Mouse (Mus musculus): Measurements from ENCODE around the gene Dock10. TPM values are rescaled to one million over a fixed set of nuclear protein-coding genes. Genes with fewer than 3 reads are reported as not detected.

The Dock10 gene
- polyA plus RNA-seq, 1 experiment from 2014 or later: 5.5 TPM

DNA sequence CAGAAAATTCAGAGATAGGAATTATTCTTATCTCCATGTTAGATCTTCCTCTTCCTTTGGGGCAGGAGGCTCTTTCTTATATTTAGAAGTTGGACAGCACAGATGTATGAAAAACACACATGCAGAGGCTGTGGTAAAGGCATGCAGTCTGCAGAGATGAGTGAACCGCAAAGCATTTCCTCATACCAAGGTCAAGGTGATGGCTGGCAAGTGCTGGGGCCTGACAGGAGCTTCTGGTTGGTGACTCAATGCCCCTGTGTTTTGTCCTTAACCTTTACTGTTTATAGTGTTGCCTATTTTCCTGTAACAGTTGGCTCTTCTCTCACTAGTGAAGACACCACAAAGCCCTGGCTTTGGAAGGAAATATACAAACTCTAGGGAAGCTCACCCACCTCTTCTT lies 201.9 kb downstream of the Dock10 start:
- no peaks in the 10 kb centered on the region for H3K36me3 ChIP-seq
- H3K4me1 ChIP-seq (replicated peaks): no peaks in the 10 kb centered on the region
- H3K27ac ChIP-seq (replicated peaks): no peak overlapping the region
- H3K4me3 ChIP-seq: no peak overlapping the region
- no peak overlapping the region for H3K4me2 ChIP-seq
- 96% methylated on average over 1 of the region's 1 CpGs for WGBS
- no peaks in the 10 kb centered on the region for H3K27me3 ChIP-seq
- no peak overlapping the region for H3K9ac ChIP-seq
- H3K9me3 ChIP-seq: no peaks in the 10 kb centered on the region
- no peak for ATAC-seq (ENCODE audit: low FRiP score, low read depth)

- no peaks in the 10 kb centered on the region for H3K36me3 ChIP-seq
- H3K4me1 ChIP-seq (replicated peaks): no peaks in the 10 kb centered on the region
- no peaks in the 10 kb centered on the region for H3K27me3 ChIP-seq
- no peak for ATAC-seq (ENCODE audit: low FRiP score, low read depth)
- H3K27ac ChIP-seq (replicated peaks): no peak overlapping the region
- no peak overlapping the region for H3K4me2 ChIP-seq
- H3K9me3 ChIP-seq: no peaks in the 10 kb centered on the region
- no peak overlapping the region for H3K9ac ChIP-seq
- 83% methylated on average over 3 of the region's 3 CpGs for WGBS
- H3K4me3 ChIP-seq: no peak overlapping the region
Observed at GRCm38 (mm10) chr1:80541522-80541921, 216.8 kb downstream of the Dock10 start.

GRCm38 (mm10) chr1:80522197-80522596 lies 236.1 kb downstream of the Dock10 start:
- Histone ChIP-seq H3K27ac (replicated peaks) (no peak overlapping the region), H3K4me3 (no peak overlapping the region), H3K4me2 (no peak overlapping the region), H3K9me3 (no peaks in the 10 kb centered on the region), H3K36me3 (no peaks in the 10 kb centered on the region), H3K27me3 (no peaks in the 10 kb centered on the region), H3K9ac (no peak overlapping the region), H3K4me1 (replicated peaks) (peaks cover 7% of the 10 kb centered on the region; the same call in 1 of the 2 replicates)
- 69% methylated on average over 5 of the region's 5 CpGs for WGBS
- no peak for ATAC-seq (ENCODE audit: low FRiP score, low read depth)

GRCm38 (mm10) chr1:80520456-80520855 lies 237.9 kb downstream of the Dock10 start:
- Histone ChIP-seq H3K4me3 (no peak overlapping the region), H3K9ac (no peak overlapping the region), H3K27me3 (no peaks in the 10 kb centered on the region), H3K4me1 (replicated peaks) (peaks cover 7% of the 10 kb centered on the region; the same call in 1 of the 2 replicates), H3K36me3 (no peaks in the 10 kb centered on the region), H3K9me3 (no peaks in the 10 kb centered on the region), H3K4me2 (no peak overlapping the region), H3K27ac (replicated peaks) (no peak overlapping the region)
- ATAC-seq (ENCODE audit: low FRiP score, low read depth): no peak
- WGBS: 21% methylated on average over 2 of the region's 2 CpGs

- Histone ChIP-seq H3K27me3 (no peaks in the 10 kb centered on the region), H3K9ac (no peak overlapping the region), H3K9me3 (no peaks in the 10 kb centered on the region), H3K4me2 (no peak overlapping the region), H3K36me3 (no peaks in the 10 kb centered on the region), H3K4me1 (replicated peaks) (peaks cover 7% of the 10 kb centered on the region; the same call in 1 of the 2 replicates), H3K27ac (replicated peaks) (no peak overlapping the region), H3K4me3 (no peak overlapping the region)
- 12% methylated on average over 1 of the region's 1 CpGs for WGBS
- ATAC-seq (ENCODE audit: low FRiP score, low read depth): no peak
Observed at GRCm38 (mm10) chr1:80519893-80520292, 238.4 kb downstream of the Dock10 start.

DNA sequence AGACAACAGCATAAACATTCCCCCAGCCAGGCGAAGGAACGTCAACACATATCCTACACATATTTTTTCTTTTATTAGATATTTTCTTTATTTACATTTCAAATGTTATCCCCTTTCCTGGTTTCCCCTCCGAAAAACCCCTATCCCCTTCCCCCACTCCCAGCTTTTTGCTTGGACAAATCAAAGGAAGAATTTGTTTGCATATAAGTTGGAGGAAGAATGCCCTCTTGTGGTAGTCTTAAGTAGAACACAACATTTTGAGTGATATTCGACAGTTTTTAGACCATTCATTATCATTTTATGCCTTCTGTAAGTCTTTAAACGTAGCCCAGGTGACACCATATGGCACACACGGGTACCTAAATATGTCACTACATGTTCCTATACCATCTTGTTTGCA lies 242.5 kb downstream of the Dock10 start:
- no peak overlapping the region for H3K4me3 ChIP-seq
- H3K4me1 ChIP-seq (replicated peaks): peaks cover 7% of the 10 kb centered on the region; the same call in 1 of the 2 replicates
- H3K9me3 ChIP-seq: no peaks in the 10 kb centered on the region
- WGBS: 47% methylated on average over 6 of the region's 6 CpGs
- H3K4me2 ChIP-seq: no peak overlapping the region
- no peak overlapping the region for H3K27ac ChIP-seq (replicated peaks)
- no peak overlapping the region for H3K9ac ChIP-seq
- H3K36me3 ChIP-seq: no peaks in the 10 kb centered on the region
- no peaks in the 10 kb centered on the region for H3K27me3 ChIP-seq
- no peak for ATAC-seq (ENCODE audit: low FRiP score, low read depth)

DNA sequence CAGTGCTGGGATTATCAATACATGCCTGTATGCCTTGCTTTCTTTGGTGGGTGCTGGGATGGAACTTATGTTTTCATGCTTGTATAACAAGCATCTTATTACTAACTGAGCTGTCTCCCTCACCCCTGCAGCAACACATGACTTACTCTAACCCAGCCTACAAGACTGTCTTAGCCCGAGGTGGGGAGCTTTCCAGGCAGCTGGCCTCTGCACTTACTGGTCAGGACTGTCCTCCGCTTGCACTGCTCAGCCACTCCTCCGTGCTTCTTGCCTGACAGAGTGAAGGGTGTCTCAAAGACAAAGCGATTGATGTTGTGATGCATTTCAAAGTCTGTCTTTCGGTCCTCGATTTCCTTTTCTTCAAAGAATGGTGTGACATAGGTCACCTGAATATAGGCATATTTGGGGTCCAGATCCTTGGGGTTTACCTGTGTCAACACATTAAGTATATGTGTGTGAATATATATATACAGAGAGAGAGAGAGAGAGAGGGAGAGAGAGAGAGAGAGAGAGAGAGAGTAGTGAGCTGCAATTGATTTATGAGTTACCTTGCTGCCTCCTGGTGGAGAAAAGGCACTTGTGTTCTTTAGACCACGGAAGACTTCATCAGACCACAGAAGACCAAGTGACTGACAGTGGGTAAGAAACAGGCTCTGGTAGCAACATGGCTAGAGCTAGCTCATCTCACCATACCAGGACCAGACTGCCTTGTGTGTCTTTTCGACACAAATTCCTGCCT lies 245.9 kb downstream of the Dock10 start:
- no peak overlapping the region for H3K4me3 ChIP-seq
- H3K4me1 ChIP-seq (replicated peaks): no peaks in the 10 kb centered on the region
- no peaks in the 10 kb centered on the region for H3K9me3 ChIP-seq
- no peaks in the 10 kb centered on the region for H3K27me3 ChIP-seq
- H3K9ac ChIP-seq: no peak overlapping the region
- no peaks in the 10 kb centered on the region for H3K36me3 ChIP-seq
- ATAC-seq (ENCODE audit: low FRiP score, low read depth): peak; percentile 65; the same call in 1 of the 2 replicates
- no peak overlapping the region for H3K27ac ChIP-seq (replicated peaks)
- WGBS: 57% methylated on average over 8 of the region's 8 CpGs
- H3K4me2 ChIP-seq: no peak overlapping the region

DNA sequence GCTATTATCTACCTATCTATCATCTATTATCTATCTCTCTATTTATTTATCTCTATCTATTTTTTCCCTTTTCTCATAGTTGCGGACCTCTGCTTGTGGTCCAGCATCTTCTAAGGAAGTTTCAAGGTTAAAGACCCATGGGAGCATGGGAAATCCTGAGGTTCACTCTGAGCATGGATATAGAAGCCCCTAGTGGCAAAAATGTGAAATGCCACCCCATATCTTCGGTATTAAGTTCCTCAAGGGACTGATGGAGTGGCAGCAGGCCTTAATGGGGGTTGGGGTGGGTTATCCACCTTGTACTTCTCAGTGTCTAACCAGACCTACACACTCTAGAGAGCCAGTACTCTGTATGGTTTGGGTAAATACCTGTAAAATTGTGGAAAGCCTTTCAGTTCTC lies 253.6 kb downstream of the Dock10 start:
- no peak for ATAC-seq (ENCODE audit: low FRiP score, low read depth)
- 86% methylated on average over 2 of the region's 2 CpGs for WGBS

GRCm38 (mm10) chr1:80504081-80504480 lies 254.2 kb downstream of the Dock10 start:
- H3K9ac ChIP-seq: no peak overlapping the region
- H3K9me3 ChIP-seq: no peaks in the 10 kb centered on the region
- no peak overlapping the region for H3K4me2 ChIP-seq
- H3K36me3 ChIP-seq: no peaks in the 10 kb centered on the region
- H3K27me3 ChIP-seq: no peaks in the 10 kb centered on the region
- H3K4me3 ChIP-seq: no peak overlapping the region
- WGBS: 91% methylated on average over 4 of the region's 4 CpGs
- no peak overlapping the region for H3K27ac ChIP-seq (replicated peaks)
- no peaks in the 10 kb centered on the region for H3K4me1 ChIP-seq (replicated peaks)
- ATAC-seq (ENCODE audit: low FRiP score, low read depth): no peak

More for the DNA sequence above, 253.6 kb downstream of the Dock10 start:
- H3K9me3 ChIP-seq: no peaks in the 10 kb centered on the region
- no peak overlapping the region for H3K4me2 ChIP-seq
- H3K36me3 ChIP-seq: no peaks in the 10 kb centered on the region
- H3K4me1 ChIP-seq (replicated peaks): no peaks in the 10 kb centered on the region
- no peak overlapping the region for H3K9ac ChIP-seq
- no peak overlapping the region for H3K4me3 ChIP-seq
- H3K27me3 ChIP-seq: no peaks in the 10 kb centered on the region
- H3K27ac ChIP-seq (replicated peaks): no peak overlapping the region

- H3K4me1 ChIP-seq (replicated peaks): no peaks in the 10 kb centered on the region
- no peak overlapping the region for H3K4me2 ChIP-seq
- H3K36me3 ChIP-seq: no peaks in the 10 kb centered on the region
- no peak overlapping the region for H3K4me3 ChIP-seq
- ATAC-seq (ENCODE audit: low FRiP score, low read depth): no peak
- H3K27ac ChIP-seq (replicated peaks): no peak overlapping the region
- 84% methylated on average over 9 of the region's 9 CpGs for WGBS
- no peak overlapping the region for H3K9ac ChIP-seq
- H3K9me3 ChIP-seq: no peaks in the 10 kb centered on the region
- H3K27me3 ChIP-seq: no peaks in the 10 kb centered on the region
Observed at GRCm38 (mm10) chr1:80502456-80503165, 255.7 kb downstream of the Dock10 start.

DNA sequence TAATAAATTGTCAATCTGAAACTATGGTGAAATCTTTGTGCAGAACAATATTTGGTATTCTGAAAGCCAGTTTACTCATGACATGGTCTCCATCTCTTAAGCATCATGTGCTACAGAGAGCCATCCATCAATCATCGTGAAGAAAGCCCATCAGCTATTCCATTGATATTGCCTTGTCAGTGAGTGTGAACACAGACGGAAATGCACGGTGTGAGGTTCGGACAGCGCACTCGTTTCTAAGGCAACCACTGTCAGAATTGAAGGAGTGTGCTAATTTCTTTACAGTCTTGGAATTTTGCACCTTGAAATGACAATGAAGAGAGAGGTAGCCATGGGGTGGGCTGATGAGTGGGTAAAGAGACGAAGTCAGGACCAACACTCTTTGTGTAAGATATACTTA lies 259.1 kb downstream of the Dock10 start:
- no peaks in the 10 kb centered on the region for H3K9me3 ChIP-seq
- H3K4me2 ChIP-seq: no peak overlapping the region
- H3K36me3 ChIP-seq: no peaks in the 10 kb centered on the region
- no peak overlapping the region for H3K27ac ChIP-seq (replicated peaks)
- H3K9ac ChIP-seq: no peak overlapping the region
- no peaks in the 10 kb centered on the region for H3K4me1 ChIP-seq (replicated peaks)
- no peaks in the 10 kb centered on the region for H3K27me3 ChIP-seq
- WGBS: 40% methylated on average over 7 of the region's 7 CpGs
- no peak overlapping the region for H3K4me3 ChIP-seq
- ATAC-seq (ENCODE audit: low FRiP score, low read depth): peak; percentile 61

- no peaks in the 10 kb centered on the region for H3K4me1 ChIP-seq (replicated peaks)
- WGBS: 88% methylated on average over 4 of the region's 4 CpGs
- H3K4me2 ChIP-seq: no peak overlapping the region
- no peak overlapping the region for H3K9ac ChIP-seq
- no peaks in the 10 kb centered on the region for H3K9me3 ChIP-seq
- H3K36me3 ChIP-seq: no peaks in the 10 kb centered on the region
- no peak for ATAC-seq (ENCODE audit: low FRiP score, low read depth)
- H3K27ac ChIP-seq (replicated peaks): no peak overlapping the region
- no peaks in the 10 kb centered on the region for H3K27me3 ChIP-seq
- no peak overlapping the region for H3K4me3 ChIP-seq
Observed at GRCm38 (mm10) chr1:80496360-80496759, 262.0 kb downstream of the Dock10 start.
